Mouse (Mus musculus): ENCODE data around the gene Syap1. TPM values are rescaled to one million over a fixed set of nuclear protein-coding genes. Genes with fewer than 3 reads are reported as not detected.

The Syap1 gene
- 3.2 and 6.6 TPM in 2 replicates for polyA plus RNA-seq (2012; rRNA removed; ENCODE audit: low replicate concordance)

GRCm38 (mm10) chrX:162887931-162888511 is at the start of gene Syap1:
Gene Syap1, minus strand, starts transcription at chrX:162888447.

GRCm38 (mm10) chrX:162900938-162901337 is 12.7 kb upstream of the Syap1 start, which contains the start of gene Ctps2:
Gene Ctps2, plus strand, starts transcription at chrX:162901238.

GRCm38 (mm10) chrX:162829203-162829708 is 59.0 kb downstream of the Syap1 start, which contains the start of gene Txlng:
Gene Txlng, minus strand, starts transcription at chrX:162829454.

Other genes starting within 250 kb of the Syap1 start
- gene Reps2, start 244.8 kb downstream of the Syap1 start, polyA plus RNA-seq (2012; rRNA removed; ENCODE audit: low replicate concordance), result 0.67 and 0.81 TPM in 2 replicates
- gene Rbbp7, start 128.0 kb downstream of the Syap1 start, polyA plus RNA-seq (2012; rRNA removed; ENCODE audit: low replicate concordance), result 12.3 and 13.8 TPM in 2 replicates
- gene Txlng, start 59.0 kb downstream of the Syap1 start, polyA plus RNA-seq (2012; rRNA removed; ENCODE audit: low replicate concordance), result 0.59 and 0.92 TPM in 2 replicates
- gene Ctps2, start 12.8 kb upstream of the Syap1 start, polyA plus RNA-seq (2012; rRNA removed; ENCODE audit: low replicate concordance), result 1.1 and 1.3 TPM in 2 replicates
- gene S100g, start 76.2 kb upstream of the Syap1 start, polyA plus RNA-seq (2012; rRNA removed; ENCODE audit: low replicate concordance), result 0.32 and 177 TPM in 2 replicates